Comparison of ENCODE assay signal across 1 mouse cellular context in the genomic region with DNA sequence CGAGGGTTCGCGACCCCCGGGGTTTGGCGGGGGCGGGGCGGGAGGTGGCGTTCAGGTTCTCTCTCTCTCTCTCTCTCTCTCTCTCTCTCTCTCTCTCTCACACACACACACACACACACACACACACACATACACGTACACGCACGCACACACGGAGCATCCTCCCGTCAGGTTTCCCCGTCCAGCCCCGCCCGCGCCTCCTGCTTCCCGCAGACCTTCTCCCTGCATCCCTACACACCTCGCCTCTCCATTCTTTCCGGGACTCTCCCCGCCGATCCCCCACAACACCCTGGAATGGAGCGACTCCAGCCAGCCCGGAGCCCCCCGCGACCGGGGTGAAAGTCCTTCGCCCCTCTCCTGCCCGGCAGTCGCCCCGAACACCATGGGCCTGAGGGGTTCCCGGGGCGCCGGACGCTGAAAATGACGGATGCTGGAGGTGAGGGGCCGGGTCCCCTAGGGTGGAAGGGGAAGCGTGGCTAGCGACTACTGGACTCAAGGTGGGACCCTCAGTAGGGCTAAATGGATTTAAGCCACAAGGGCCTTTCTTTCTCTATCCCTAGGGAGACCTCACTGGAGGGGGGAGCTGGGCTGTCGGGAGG.
TF ChIP-seq lines count a peak whose summit lies in the region.

No protein-coding gene starts in this region.

TF ChIP-seq in C2C12, 6 proteins besides CTCF, POLR2A, EP300 and RAD21:
- TF ChIP-seq MYOD1 (IDR thresholded peaks at IDR 0.05; ENCODE audit: control insufficient read depth, insufficient read length, low read depth) (no peak), MYOG (IDR thresholded peaks at IDR 0.05; ENCODE audit: control insufficient read depth, extremely low read depth, insufficient read length) (no peak), USF1 (IDR thresholded peaks at IDR 0.05; ENCODE audit: low read depth) (no peak), FOSL1 (IDR thresholded peaks at IDR 0.05; ENCODE audit: insufficient read depth, low read length, poor library complexity, severe bottlenecking) (no peak), MAX (IDR thresholded peaks at IDR 0.05) (no peak)
